Mouse (Mus musculus) liver, embryonic 15.5 days (tissue): ENCODE data around the gene Sgca. TPM values are rescaled to one million over a fixed set of nuclear protein-coding genes. Genes with fewer than 3 reads are reported as not detected.
"Not testable (repeated sequence)": the region's sequence is repeated elsewhere in the genome, so short reads cannot be mapped to it uniquely, and the experiment has no call there.

Experiments
- ATAC-seq: fragments of 200-750 bp; cut with Nextera tagmentation; 2 replicates; pipeline ENCODE4 v1.8.0; 2017; ENCODE audit warnings: moderate number of reproducible peaks, mild to moderate bottlenecking, moderate library complexity; ENCODE audit not compliant: insufficient read depth
- H3K27ac ChIP-seq: fragments of 300-500 bp; sonication (generic); replicated peaks from 2 replicates; pipeline ENCODE4 v1.5.1; 2015; ENCODE audit warnings: mild to moderate bottlenecking, inconsistent platforms
- H3K27me3 ChIP-seq: fragments of 300-500 bp; sonication (generic); 2 replicates; pipeline ENCODE4 v1.6.1; 2015; ENCODE audit warnings: mild to moderate bottlenecking, inconsistent platforms
- H3K36me3 ChIP-seq: fragments of 300-500 bp; sonication (generic); replicated peaks from 2 replicates; pipeline ENCODE4 v1.6.1; 2015; ENCODE audit warnings: moderate library complexity, mild to moderate bottlenecking, inconsistent platforms
- H3K4me1 ChIP-seq: fragments of 300-500 bp; sonication (generic); replicated peaks from 2 replicates; pipeline ENCODE4 v1.6.1; 2015; ENCODE audit warnings: inconsistent platforms
- H3K4me2 ChIP-seq: fragments of 300-500 bp; sonication (generic); 2 replicates; pipeline ENCODE4 v1.6.1; 2015; ENCODE audit warnings: moderate library complexity, mild to moderate bottlenecking, inconsistent platforms
- H3K4me3 ChIP-seq: fragments of 300-500 bp; sonication (generic); replicated peaks from 2 replicates; pipeline ENCODE4 v1.5.1; 2015; ENCODE audit warnings: mild to moderate bottlenecking, inconsistent platforms
- H3K9ac ChIP-seq: fragments of 300-500 bp; sonication (generic); 2 replicates; pipeline ENCODE4 v1.6.1; 2015; ENCODE audit warnings: moderate library complexity, mild to moderate bottlenecking, inconsistent platforms
- H3K9me3 ChIP-seq: fragments of 300-500 bp; sonication (generic); replicated peaks from 2 replicates; pipeline ENCODE4 v1.6.1; 2016; ENCODE audit warnings: inconsistent platforms
- WGBS: fragments of 180-500 bp; shearing (Covaris S2); methylation state at CpG from one replicate; pipeline ENCODE4 v1.1.7; 2015; ENCODE audit warnings: mixed read lengths; ENCODE audit not compliant: insufficient replicate concordance; 5-methylcytosine and 5-hydroxymethylcytosine counted together
- polyA plus RNA-seq: library from polyadenylated mRNA; unstranded; fragments of >200 nt; fragmentation: Nextera tagmentation; extraction: Ambion mirVana; gene quantifications from 2 replicates; pipeline ENCODE4 v1.2.1, GENCODE M21; 2015

The Sgca gene
- polyA plus RNA-seq, 1 experiment from 2014 or later = 1.1 TPM

DNA sequence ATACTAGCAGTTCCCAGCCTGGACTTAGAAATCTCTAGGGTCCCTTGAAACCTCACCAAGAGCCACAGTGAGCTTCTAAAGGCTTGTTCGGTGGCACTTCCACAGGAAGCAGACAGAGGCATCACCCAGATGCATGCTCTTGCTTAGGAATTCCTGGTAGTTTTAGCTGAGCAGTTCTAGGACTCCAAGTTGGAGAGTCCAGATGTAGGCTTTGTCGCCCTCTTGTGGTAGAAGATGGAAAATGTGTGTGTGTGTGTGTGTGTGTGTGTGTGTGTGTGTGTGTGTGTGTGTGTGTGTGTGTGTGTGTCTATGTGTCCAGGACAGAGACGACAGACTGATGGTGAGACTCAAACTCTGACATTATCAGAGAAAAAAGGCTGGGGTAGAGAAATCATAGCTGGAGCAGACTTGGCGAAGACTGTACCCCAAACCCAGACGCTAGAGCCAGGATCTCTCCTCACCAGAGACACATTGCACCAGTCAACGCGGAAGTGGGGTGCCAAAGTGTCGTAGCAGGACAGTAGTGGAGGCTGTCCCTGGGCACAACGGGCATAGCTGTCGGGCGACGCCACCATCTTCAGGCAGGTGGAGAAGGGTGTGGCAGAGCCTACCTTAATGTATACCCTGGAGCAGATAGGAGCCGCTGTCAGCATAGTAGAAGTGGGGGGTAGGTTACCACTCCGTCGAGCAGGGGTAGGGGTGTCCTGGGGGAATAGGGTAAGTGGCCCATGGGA is 5.8 kb downstream of the Sgca start:
- WGBS = 47% methylated on average over 15 of the region's 15 CpGs
- Histone ChIP-seq H3K27ac (no peak overlapping the region), H3K4me3 (no peak overlapping the region), H3K9ac (no peak overlapping the region), H3K4me1 (no peaks in the 10 kb centered on the region), H3K4me2 (no peak overlapping the region), H3K36me3 (no peaks in the 10 kb centered on the region), H3K27me3 (peaks cover 36% of the 10 kb centered on the region), H3K9me3 (no peaks in the 10 kb centered on the region)
- ATAC-seq = no peak

GRCm38 (mm10) chr11:94969709-94970108 is 6.4 kb downstream of the Sgca start:
- not testable (repeated sequence) for H3K4me1 ChIP-seq, H3K36me3 ChIP-seq, H3K27ac ChIP-seq, H3K9me3 ChIP-seq, H3K9ac ChIP-seq, H3K4me3 ChIP-seq, H3K4me2 ChIP-seq, ATAC-seq
- WGBS = 75% methylated on average over 4 of the region's 4 CpGs
- H3K27me3 ChIP-seq = peaks cover 36% of the 10 kb centered on the region

GRCm38 (mm10) chr11:94968187-94968586 is 7.9 kb downstream of the Sgca start:
- no peak overlapping the region for H3K27ac ChIP-seq
- H3K4me1 ChIP-seq = no peaks in the 10 kb centered on the region
- no peak for ATAC-seq
- peaks cover 38% of the 10 kb centered on the region for H3K27me3 ChIP-seq
- H3K9ac ChIP-seq = no peak overlapping the region
- 59% methylated on average over 7 of the region's 7 CpGs for WGBS
- H3K9me3 ChIP-seq = no peaks in the 10 kb centered on the region
- H3K4me3 ChIP-seq = no peak overlapping the region
- no peaks in the 10 kb centered on the region for H3K36me3 ChIP-seq
- no peak overlapping the region for H3K4me2 ChIP-seq

GRCm38 (mm10) chr11:94967419-94967818 is 8.7 kb downstream of the Sgca start, which contains the start of gene Hils1:
TSS of gene Hils1 (plus strand) at chr11:94967593.
- WGBS = 23% methylated on average over 4 of the region's 4 CpGs
- H3K4me2 ChIP-seq = no peak within 1 kb of the TSS
- no peak within 1 kb of the TSS for H3K9ac ChIP-seq
- H3K27me3 ChIP-seq = peaks cover 42% of the 10 kb centered on the region
- no peaks in the 10 kb centered on the region for H3K4me1 ChIP-seq
- no peaks in the 10 kb centered on the region for H3K36me3 ChIP-seq
- H3K27ac ChIP-seq = no peak within 1 kb of the TSS
- ATAC-seq = no peak
- H3K9me3 ChIP-seq = no peaks in the 10 kb centered on the region
- no peak within 1 kb of the TSS for H3K4me3 ChIP-seq

- ATAC-seq = no peak
- Histone ChIP-seq H3K9ac (no peak overlapping the region), H3K4me3 (no peak overlapping the region), H3K36me3 (no peaks in the 10 kb centered on the region), H3K4me2 (no peak overlapping the region), H3K27me3 (peaks cover 17% of the 10 kb centered on the region; the same call in 1 of the 2 replicates), H3K9me3 (no peaks in the 10 kb centered on the region), H3K4me1 (no peaks in the 10 kb centered on the region), H3K27ac (no peak overlapping the region)
- WGBS = 54% methylated on average over 5 of the region's 5 CpGs
These were observed 13.5 kb downstream of the Sgca start for GRCm38 (mm10) chr11:94962534-94963101.

DNA sequence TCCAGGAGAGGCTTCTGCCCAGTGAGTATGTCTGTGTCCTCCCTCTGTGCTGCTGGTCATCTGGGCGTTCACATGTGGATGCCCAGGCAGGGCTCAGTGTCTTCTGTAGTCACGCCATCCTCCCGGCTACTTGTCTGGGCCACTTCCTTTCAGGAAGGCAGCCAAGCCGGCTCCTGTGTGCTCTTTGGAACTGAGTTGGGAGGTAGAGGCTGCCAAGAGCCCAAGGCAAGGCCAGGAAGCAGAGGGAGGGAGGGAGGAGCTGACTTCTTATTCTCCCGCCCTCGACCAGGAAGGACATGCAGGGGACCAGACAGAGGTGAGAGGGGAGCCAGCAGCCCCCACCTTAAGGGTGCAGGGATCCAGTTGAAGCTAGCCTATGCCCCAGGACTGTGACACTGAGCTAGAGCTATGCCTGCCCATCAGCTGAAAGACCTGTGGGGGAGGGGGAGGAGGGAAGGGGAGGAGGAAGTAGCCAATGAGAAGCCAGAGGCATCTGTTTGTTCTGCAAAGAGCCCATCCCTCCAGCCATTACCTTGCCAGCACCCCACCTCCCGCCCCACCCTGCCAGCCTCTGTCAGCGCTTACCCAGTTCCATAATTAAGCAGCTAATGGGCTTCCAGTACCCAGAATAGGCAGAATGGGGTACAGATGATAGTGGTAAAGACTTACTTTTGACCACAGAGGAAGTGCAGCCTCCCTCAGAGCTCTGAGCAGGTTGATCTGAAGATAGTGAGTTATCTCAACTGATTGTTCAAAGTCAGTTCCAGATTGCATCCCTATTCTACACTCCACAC is 17.9 kb downstream of the Sgca start:
- H3K4me3 ChIP-seq = no peak overlapping the region
- 8% methylated on average over 8 of the region's 8 CpGs for WGBS
- H3K4me2 ChIP-seq = no peak overlapping the region
- H3K27me3 ChIP-seq = peaks cover 32% of the 10 kb centered on the region
- H3K27ac ChIP-seq = no peak overlapping the region
- ATAC-seq = peak; percentile 42; the same call in 1 of the 2 replicates
- no peak overlapping the region for H3K9ac ChIP-seq
- no peaks in the 10 kb centered on the region for H3K9me3 ChIP-seq
- no peaks in the 10 kb centered on the region for H3K36me3 ChIP-seq
- H3K4me1 ChIP-seq = no peaks in the 10 kb centered on the region

- no peaks in the 10 kb centered on the region for H3K9me3 ChIP-seq
- WGBS = 61% methylated on average over 9 of the region's 9 CpGs
- no peak overlapping the region for H3K4me3 ChIP-seq
- no peaks in the 10 kb centered on the region for H3K4me1 ChIP-seq
- no peak overlapping the region for H3K9ac ChIP-seq
- H3K27me3 ChIP-seq = peaks cover 26% of the 10 kb centered on the region
- ATAC-seq = no peak
- H3K36me3 ChIP-seq = no peaks in the 10 kb centered on the region
- no peak overlapping the region for H3K27ac ChIP-seq
- no peak overlapping the region for H3K4me2 ChIP-seq
These were observed 18.4 kb downstream of the Sgca start for GRCm38 (mm10) chr11:94957693-94958064.

GRCm38 (mm10) chr11:94955103-94955502 is 21.0 kb downstream of the Sgca start:
- H3K4me3 ChIP-seq = no peak overlapping the region
- no peak overlapping the region for H3K4me2 ChIP-seq
- H3K9me3 ChIP-seq = no peaks in the 10 kb centered on the region
- H3K9ac ChIP-seq = no peak overlapping the region
- H3K4me1 ChIP-seq = no peaks in the 10 kb centered on the region
- ATAC-seq = no peak
- H3K27me3 ChIP-seq = peaks cover 29% of the 10 kb centered on the region
- H3K27ac ChIP-seq = no peak overlapping the region
- H3K36me3 ChIP-seq = no peaks in the 10 kb centered on the region
- 67% methylated on average over 9 of the region's 9 CpGs for WGBS

DNA sequence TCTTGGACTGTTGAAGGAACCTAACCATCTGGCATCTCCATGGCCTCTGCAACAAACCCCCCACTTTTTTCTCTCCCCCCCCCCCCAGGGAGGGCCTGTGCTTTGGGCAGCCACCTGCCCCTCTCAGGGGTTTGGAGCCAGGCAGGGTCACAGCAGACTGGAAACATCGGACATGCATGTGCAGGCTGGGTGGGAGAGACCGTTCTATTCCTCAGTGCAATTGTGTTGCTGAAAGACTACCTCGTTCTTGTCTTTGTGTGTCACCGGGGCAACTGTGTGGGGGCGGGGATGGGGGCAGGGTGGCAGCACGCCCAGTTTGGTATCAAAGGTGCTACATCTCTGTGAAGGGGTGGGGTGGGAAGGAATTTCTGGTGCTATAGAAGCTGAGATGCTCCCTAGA is 24.0 kb downstream of the Sgca start:
- Histone ChIP-seq H3K27ac (no peak overlapping the region), H3K27me3 (peaks cover 36% of the 10 kb centered on the region), H3K4me1 (no peaks in the 10 kb centered on the region), H3K9ac (no peak overlapping the region), H3K4me2 (no peak overlapping the region), H3K4me3 (no peak overlapping the region), H3K36me3 (no peaks in the 10 kb centered on the region), H3K9me3 (no peaks in the 10 kb centered on the region)
- ATAC-seq = no peak
- 18% methylated on average over 6 of the region's 6 CpGs for WGBS

GRCm38 (mm10) chr11:94945236-94945635 is 30.9 kb downstream of the Sgca start:
- no peak overlapping the region for H3K4me3 ChIP-seq
- no peak overlapping the region for H3K9ac ChIP-seq
- no peak overlapping the region for H3K27ac ChIP-seq
- WGBS = 54% methylated on average over 12 of the region's 12 CpGs
- no peaks in the 10 kb centered on the region for H3K36me3 ChIP-seq
- ATAC-seq = no peak
- no peak overlapping the region for H3K4me2 ChIP-seq
- H3K4me1 ChIP-seq = peaks cover 6% of the 10 kb centered on the region; the same call in 1 of the 2 replicates
- H3K27me3 ChIP-seq = peaks cover 63% of the 10 kb centered on the region
- no peaks in the 10 kb centered on the region for H3K9me3 ChIP-seq

DNA sequence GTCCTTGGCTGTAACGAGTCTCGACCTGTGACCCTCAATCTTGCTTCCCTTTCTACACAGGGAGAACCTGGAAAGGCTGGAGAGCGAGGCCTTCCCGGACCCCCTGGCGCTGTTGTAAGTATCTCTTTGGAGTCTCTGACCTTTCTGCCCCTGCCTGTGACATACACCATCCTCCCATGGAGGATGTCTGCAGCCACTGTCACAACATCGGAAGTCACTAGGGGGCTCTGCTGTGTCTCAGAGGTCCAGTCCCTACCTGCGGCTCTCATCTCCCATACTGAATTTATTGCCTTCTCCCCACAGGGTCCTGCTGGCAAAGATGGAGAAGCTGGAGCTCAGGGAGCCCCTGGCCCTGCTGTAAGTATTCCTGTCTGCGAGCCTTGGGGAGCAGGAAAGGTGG is 31.8 kb downstream of the Sgca start:
- Histone ChIP-seq H3K9ac (no peak overlapping the region), H3K9me3 (no peaks in the 10 kb centered on the region), H3K27ac (no peak overlapping the region), H3K36me3 (no peaks in the 10 kb centered on the region), H3K4me3 (no peak overlapping the region), H3K27me3 (peaks cover 72% of the 10 kb centered on the region), H3K4me2 (no peak overlapping the region), H3K4me1 (peaks cover 6% of the 10 kb centered on the region; the same call in 1 of the 2 replicates)
- 19% methylated on average over 8 of the region's 8 CpGs for WGBS
- ATAC-seq = no peak
